Mouse (Mus musculus) thymus, adult 2 months (tissue): Measurements from ENCODE around the gene Mxi1. TPM values are rescaled to one million over a fixed set of nuclear protein-coding genes. Genes with fewer than 3 reads are reported as not detected.

Source experiments
- DNase-seq: peaks from one replicate; pipeline ENCODE4 v3.0.0; 2021
- H3K27ac ChIP-seq: fragments of 200-500 bp; 2 replicates; pipeline ENCODE4 v1.5.1; 2012; ENCODE audit warnings: low read length, control low read depth; ENCODE audit not compliant: control insufficient read depth, insufficient read depth
- H3K27me3 ChIP-seq: fragments of 200-500 bp; 2 replicates; pipeline ENCODE4 v1.6.1; 2012; ENCODE audit warnings: mild to moderate bottlenecking, low read length, moderate library complexity, mixed read lengths; ENCODE audit not compliant: control insufficient read depth, insufficient read depth
- H3K36me3 ChIP-seq: fragments of 200-500 bp; 2 replicates; pipeline ENCODE4 v1.6.1; 2012; ENCODE audit warnings: mild to moderate bottlenecking, low read length, moderate library complexity; ENCODE audit not compliant: control insufficient read depth, insufficient read depth
- H3K4me1 ChIP-seq: fragments of 200-500 bp; replicated peaks from 2 replicates; pipeline ENCODE4 v1.6.1; 2012; ENCODE audit warnings: low read length; ENCODE audit not compliant: control insufficient read depth, insufficient read depth
- H3K4me3 ChIP-seq: fragments of 200-500 bp; 2 replicates; pipeline ENCODE4 v1.5.1; 2012; ENCODE audit warnings: mild to moderate bottlenecking, low read length, control low read depth, moderate library complexity; ENCODE audit not compliant: control insufficient read depth, insufficient read depth
- CTCF ChIP-seq: fragments of 200-500 bp; IDR thresholded peaks from 2 replicates; pipeline ENCODE4 v1.5.1; 2012; ENCODE audit warnings: mild to moderate bottlenecking, control low read depth, low read length, moderate library complexity, borderline replicate concordance; ENCODE audit not compliant: control insufficient read depth, poor library complexity, insufficient read depth; ENCODE audit errors: extremely low read depth
- POLR2A ChIP-seq: fragments of 200-500 bp; IDR thresholded peaks from 2 replicates; pipeline ENCODE4 v1.6.1; 2012; ENCODE audit warnings: mild to moderate bottlenecking, low read length, control low read depth, moderate library complexity; ENCODE audit not compliant: control insufficient read depth, poor library complexity, insufficient read depth; ENCODE audit errors: extremely low read depth
- WGBS: fragments of 180-500 bp; shearing (Covaris S2); methylation state at CpG from one replicate; pipeline ENCODE4 v1.1.7; 2018; 5-methylcytosine and 5-hydroxymethylcytosine counted together
- polyA plus RNA-seq: library from polyadenylated mRNA; depleted of rRNA; stranded (reverse); fragments of >200 nt; gene quantifications from 2 replicates; pipeline ENCODE4 v1.2.3, GENCODE M21; 2012

Mxi1 gene
- polyA plus RNA-seq, 1 experiment: 29.1 TPM

- TF ChIP-seq POLR2A: no peak
- no peak for TF ChIP-seq CTCF
- Histone ChIP-seq H3K4me1 (peaks cover 7% of the 10 kb centered on the region), H3K27ac (no peak overlapping the region), H3K36me3 (peaks cover 11% of the 10 kb centered on the region; the same call in 1 of the 2 replicates), H3K4me3 (no peak overlapping the region), H3K27me3 (no peaks in the 10 kb centered on the region)
- WGBS: 97% methylated on average over 6 of the region's 6 CpGs
- no peak for DNase-seq
These were observed 23.4 kb downstream of the Mxi1 start for GRCm38 (mm10) chr19:53333730-53334129.

DNA sequence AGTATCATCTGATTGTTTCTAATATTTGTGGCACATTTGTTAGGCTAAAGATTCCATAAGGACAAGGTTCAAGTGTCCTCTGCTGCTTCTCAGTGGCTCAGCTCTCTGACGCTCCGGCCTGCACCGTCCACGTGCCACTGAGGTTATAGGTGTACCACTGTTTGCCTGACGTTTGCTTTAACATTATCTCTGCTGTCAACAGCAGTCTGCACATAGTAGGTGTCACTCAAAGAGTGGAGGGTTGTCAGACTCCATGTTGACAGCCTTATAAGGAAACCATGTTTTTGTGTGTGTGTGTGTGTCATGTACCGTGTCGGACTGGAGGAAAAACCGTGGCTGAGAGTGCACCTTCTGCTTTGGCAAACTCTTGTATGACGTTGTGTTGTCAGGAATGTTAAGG, 24.9 kb downstream of the Mxi1 start:
- Histone ChIP-seq H3K4me1 (peaks cover 4% of the 10 kb centered on the region), H3K36me3 (peaks cover 11% of the 10 kb centered on the region; the same call in 1 of the 2 replicates), H3K27me3 (no peaks in the 10 kb centered on the region), H3K4me3 (no peak overlapping the region), H3K27ac (no peak overlapping the region)
- no peak for TF ChIP-seq CTCF
- no peak for TF ChIP-seq POLR2A
- DNase-seq: no peak
- WGBS: 96% methylated on average over 9 of the region's 9 CpGs

DNA sequence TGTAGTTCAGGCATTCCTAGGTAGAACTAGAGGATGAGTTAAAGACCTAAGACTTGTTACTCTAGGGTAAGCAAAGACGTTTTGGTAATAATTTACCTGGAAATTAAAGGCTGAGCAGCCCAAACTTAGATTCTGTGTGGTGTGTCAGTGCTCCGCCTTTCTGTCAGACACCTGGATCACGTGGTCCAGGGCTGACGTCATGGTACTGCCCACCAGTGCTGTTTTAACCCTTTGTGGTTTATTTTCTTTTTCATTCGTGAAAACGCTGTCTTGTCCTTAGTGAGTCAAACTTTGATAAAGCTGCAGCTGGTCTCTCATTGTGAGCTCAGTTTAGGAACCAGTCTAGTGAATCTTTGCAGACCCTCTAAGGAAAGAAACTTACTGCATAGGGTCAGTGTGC, 30.1 kb downstream of the Mxi1 start:
- TF ChIP-seq CTCF: no peak
- TF ChIP-seq POLR2A: no peak
- WGBS: 48% methylated on average over 6 of the region's 6 CpGs
- no peak overlapping the region for H3K27ac ChIP-seq

DNA sequence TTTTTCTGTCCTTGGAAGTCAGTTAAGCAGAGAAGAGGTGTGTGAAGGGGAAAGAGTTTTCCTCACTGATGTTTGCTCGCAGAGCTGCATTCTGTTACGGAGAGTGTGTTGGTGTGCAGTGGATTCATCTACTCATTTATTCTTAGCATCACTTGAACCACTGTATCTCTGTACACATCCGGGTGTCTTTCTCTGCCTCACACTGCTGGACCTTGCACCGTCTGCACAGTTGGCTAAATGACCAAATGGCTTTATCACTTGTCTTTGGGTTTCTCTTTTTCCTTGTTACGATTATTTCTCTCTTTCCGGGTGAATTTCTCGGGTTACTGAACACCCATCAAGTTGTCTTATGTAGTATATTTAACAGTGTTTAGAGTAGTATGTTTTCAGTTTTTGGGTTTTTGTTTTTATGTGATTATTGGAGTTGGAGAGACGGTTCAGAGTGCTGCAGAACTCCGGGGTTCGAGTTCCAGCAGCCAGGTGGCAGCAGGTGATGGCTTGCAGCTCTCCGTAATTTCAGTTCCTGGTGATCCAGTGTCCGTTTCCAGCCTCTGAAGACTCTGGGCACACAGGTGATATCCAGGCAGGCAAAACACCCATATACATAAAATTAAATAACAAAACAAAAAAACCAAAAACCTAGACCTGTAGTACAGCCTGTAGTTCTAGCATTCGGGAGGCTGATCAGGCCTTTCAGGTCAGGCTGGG, 33.0 kb downstream of the Mxi1 start:
- Histone ChIP-seq H3K27me3 (no peaks in the 10 kb centered on the region), H3K4me1 (no peaks in the 10 kb centered on the region), H3K4me3 (no peak overlapping the region), H3K36me3 (0 out of 2 replicates have a peak, but pooled peaks cover 4% of the 10 kb centered on the region), H3K27ac (no peak overlapping the region)
- TF ChIP-seq POLR2A (no peak), CTCF (no peak)
- no peak for DNase-seq
- 93% methylated on average over 13 of the region's 13 CpGs for WGBS

More for the DNA sequence above, 30.1 kb downstream of the Mxi1 start:
- no peak for DNase-seq
- Histone ChIP-seq H3K4me3 (no peak overlapping the region), H3K27me3 (no peaks in the 10 kb centered on the region), H3K4me1 (no peaks in the 10 kb centered on the region), H3K36me3 (0 out of 2 replicates have a peak, but pooled peaks cover 2% of the 10 kb centered on the region)

DNA sequence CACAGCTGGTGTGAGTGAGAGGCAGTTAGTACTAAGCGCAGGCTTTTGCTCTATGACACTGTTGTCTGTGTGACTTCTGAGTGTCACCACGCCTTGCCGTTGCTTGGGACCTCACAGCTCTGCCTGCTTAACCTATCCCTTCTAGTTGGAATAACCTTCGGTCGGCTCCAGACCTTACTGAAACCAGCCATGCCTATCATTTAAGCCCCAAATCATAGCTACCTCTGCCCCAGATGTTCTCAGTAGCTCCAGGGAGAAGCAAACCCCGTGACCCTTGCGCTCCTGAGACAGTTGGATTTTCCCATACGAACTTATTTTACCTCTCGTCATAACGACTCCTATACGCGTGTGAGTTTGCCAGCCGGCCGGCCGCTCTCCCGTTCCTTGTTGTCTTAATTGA, 33.7 kb downstream of the Mxi1 start:
- WGBS: 97% methylated on average over 16 of the region's 16 CpGs
- no peaks in the 10 kb centered on the region for H3K27me3 ChIP-seq
- DNase-seq: no peak
- no peaks in the 10 kb centered on the region for H3K4me1 ChIP-seq
- no peak overlapping the region for H3K4me3 ChIP-seq
- H3K36me3 ChIP-seq: 0 out of 2 replicates have a peak, but pooled peaks cover 4% of the 10 kb centered on the region
- TF ChIP-seq CTCF (no peak), POLR2A (no peak)
- H3K27ac ChIP-seq: no peak overlapping the region

GRCm38 (mm10) chr19:53345766-53346165, 35.4 kb downstream of the Mxi1 start:
- no peak for TF ChIP-seq CTCF
- no peak for TF ChIP-seq POLR2A
- Histone ChIP-seq H3K36me3 (0 out of 2 replicates have a peak, but pooled peaks cover 4% of the 10 kb centered on the region), H3K4me1 (no peaks in the 10 kb centered on the region), H3K27me3 (no peaks in the 10 kb centered on the region), H3K4me3 (no peak overlapping the region), H3K27ac (no peak overlapping the region)
- 94% methylated on average over 14 of the region's 14 CpGs for WGBS
- no peak for DNase-seq

DNA sequence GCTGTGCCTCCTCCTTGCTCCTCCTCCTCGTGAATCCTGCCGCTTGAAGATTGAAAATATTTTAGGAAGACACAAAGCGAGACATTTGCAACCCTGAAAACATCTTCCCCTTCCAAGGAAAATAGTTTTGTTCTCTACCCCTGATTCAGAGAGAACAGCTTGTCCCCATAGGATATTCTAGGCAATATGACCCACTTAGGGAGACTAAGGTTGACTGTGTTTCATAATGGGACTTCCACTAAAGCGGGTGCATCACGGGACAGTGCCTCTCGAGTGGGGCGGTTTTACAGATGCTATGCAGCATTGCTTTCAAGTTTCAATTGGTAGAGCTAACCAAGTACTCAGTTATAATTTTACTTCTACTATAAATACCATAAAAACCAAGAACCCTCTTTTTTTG, 43.5 kb downstream of the Mxi1 start:
- 94% methylated on average over 7 of the region's 7 CpGs for WGBS

More for the DNA sequence above, 43.5 kb downstream of the Mxi1 start:
- no peaks in the 10 kb centered on the region for H3K36me3 ChIP-seq
- no peaks in the 10 kb centered on the region for H3K27me3 ChIP-seq
- peaks cover 7% of the 10 kb centered on the region for H3K4me1 ChIP-seq
- H3K4me3 ChIP-seq: no peak overlapping the region
- no peak for DNase-seq
- H3K27ac ChIP-seq: no peak overlapping the region
- TF ChIP-seq POLR2A (no peak), CTCF (no peak)
